Mouse (Mus musculus) hindbrain, embryonic 11.5 days (tissue): ENCODE results near the gene Ctsc. TPM values are rescaled to one million over a fixed set of nuclear protein-coding genes. Genes with fewer than 3 reads are reported as not detected.
"Not testable (repeated sequence)": the region's sequence is repeated elsewhere in the genome, so short reads cannot be mapped to it uniquely, and the experiment has no call there.

Experiments
- ATAC-seq: fragments of 200-750 bp; cut with Nextera tagmentation; 2 replicates; pipeline ENCODE4 v1.8.0; 2017; ENCODE audit warnings: mild to moderate bottlenecking, moderate TSS enrichment, moderate library complexity; ENCODE audit not compliant: low FRiP score
- DNase-seq: peaks from one replicate; pipeline ENCODE4 v3.0.0-alpha.2; 2015; ENCODE audit warnings: low spot score
- H3K27ac ChIP-seq: fragments of 300-500 bp; sonication (generic); 2 replicates; pipeline ENCODE4 v1.5.1; 2014; ENCODE audit warnings: mild to moderate bottlenecking, low read depth, low read length
- H3K27me3 ChIP-seq: fragments of 300-500 bp; sonication (generic); 2 replicates; pipeline ENCODE4 v1.6.1; 2014; ENCODE audit warnings: mild to moderate bottlenecking, low read length, moderate library complexity, mixed read lengths; ENCODE audit not compliant: control insufficient read depth, insufficient read depth
- H3K36me3 ChIP-seq: fragments of 300-500 bp; sonication (generic); 2 replicates; pipeline ENCODE4 v1.6.1; 2014; ENCODE audit warnings: mild to moderate bottlenecking, low read length, moderate library complexity, mixed read lengths; ENCODE audit not compliant: control insufficient read depth, insufficient read depth
- H3K4me1 ChIP-seq: fragments of 300-500 bp; sonication (generic); replicated peaks from 2 replicates; pipeline ENCODE4 v1.6.1; 2014; ENCODE audit warnings: low read length, mixed read lengths; ENCODE audit not compliant: control insufficient read depth, insufficient read depth
- H3K4me2 ChIP-seq: fragments of 300-500 bp; sonication (generic); replicated peaks from 2 replicates; pipeline ENCODE4 v1.6.1; 2014; ENCODE audit warnings: mild to moderate bottlenecking, low read depth, low read length
- H3K4me3 ChIP-seq: fragments of 300-500 bp; sonication (generic); 2 replicates; pipeline ENCODE4 v1.5.1; 2014; ENCODE audit warnings: low read depth, low read length
- H3K9ac ChIP-seq: fragments of 300-500 bp; sonication (generic); 2 replicates; pipeline ENCODE4 v1.6.1; 2014; ENCODE audit warnings: low read depth, low read length
- H3K9me3 ChIP-seq: fragments of 300-500 bp; sonication (generic); 2 replicates; pipeline ENCODE4 v1.6.1; 2016; ENCODE audit warnings: low read length; ENCODE audit not compliant: control insufficient read depth
- WGBS: fragments of 180-500 bp; shearing (Covaris S2); extraction: QIAGEN DNeasy Blood & Tissue Kit; methylation state at CpG from one replicate; pipeline ENCODE4 v1.1.7; 2014; 5-methylcytosine and 5-hydroxymethylcytosine counted together
- polyA plus RNA-seq: library from polyadenylated mRNA; unstranded; fragments of >200 nt; fragmentation: Nextera tagmentation; extraction: Ambion mirVana; gene quantifications from 2 replicates; pipeline ENCODE4 v1.2.1, GENCODE M21; 2014

Ctsc gene
- 21.5 and 23.3 TPM in 2 replicates for polyA plus RNA-seq

DNA sequence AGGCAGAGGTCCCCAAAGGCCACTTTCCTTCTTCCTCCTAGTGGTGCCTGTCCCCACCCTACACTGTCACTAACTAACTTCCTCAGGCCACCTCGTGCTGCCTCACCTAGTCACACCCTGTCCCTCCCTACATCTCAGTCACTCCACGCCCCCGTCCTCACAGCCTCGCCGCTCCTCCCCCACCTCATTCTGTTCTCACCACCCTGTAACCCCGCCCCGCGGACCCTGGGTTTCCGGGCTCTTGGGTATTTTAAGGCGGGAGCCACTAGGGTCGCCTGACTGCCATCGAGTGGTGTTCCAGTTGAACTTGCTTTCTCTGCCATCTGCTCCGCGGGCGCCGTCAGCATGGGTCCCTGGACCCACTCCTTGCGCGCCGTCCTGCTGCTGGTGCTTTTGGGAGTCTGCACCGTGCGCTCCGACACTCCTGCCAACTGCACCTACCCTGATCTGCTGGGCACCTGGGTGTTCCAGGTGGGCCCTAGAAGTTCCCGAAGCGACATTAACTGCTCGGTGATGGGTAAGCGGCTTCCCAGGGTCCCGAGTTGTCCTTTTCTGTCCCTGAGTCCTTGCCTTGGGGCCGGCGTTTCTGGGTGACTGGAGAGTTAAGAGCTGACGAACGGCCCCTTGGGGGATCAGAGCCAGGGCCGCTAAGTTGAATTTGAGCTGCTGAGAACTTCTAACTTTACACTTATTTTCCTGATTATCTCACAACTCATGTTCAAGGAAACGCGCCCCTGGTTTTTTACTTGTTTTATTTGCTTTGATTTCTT lies at the start of gene Ctsc:
TSS of gene Ctsc (plus strand) at position 228 of the 770 bp plus-strand sequence.
- no peak within 1 kb of the TSS for H3K27ac ChIP-seq
- whole genome bisulfite sequencing: 4% methylated on average over 34 of the region's 34 CpGs
- ATAC-seq (peak; percentile 93), DNase-seq (peak; percentile 78)
- H3K4me2 ChIP-seq: peak within 1 kb of the TSS; percentile 71
- no peaks in the 10 kb centered on the region for H3K36me3 ChIP-seq
- H3K4me3 ChIP-seq: peak within 1 kb of the TSS; percentile 39
- no peaks in the 10 kb centered on the region for H3K27me3 ChIP-seq
- H3K9me3 ChIP-seq: no peaks in the 10 kb centered on the region
- H3K4me1 ChIP-seq: no peaks in the 10 kb centered on the region
- peak within 1 kb of the TSS; percentile 51 for H3K9ac ChIP-seq

- H3K36me3 ChIP-seq: no peaks in the 10 kb centered on the region
- no peak overlapping the region for H3K9ac ChIP-seq
- H3K4me2 ChIP-seq: no peak overlapping the region
- H3K9me3 ChIP-seq: no peaks in the 10 kb centered on the region
- H3K27me3 ChIP-seq: no peaks in the 10 kb centered on the region
- DNase-seq (no peak), ATAC-seq (no peak)
- 62% methylated on average over 2 of the region's 2 CpGs for WGBS
- no peak overlapping the region for H3K27ac ChIP-seq
- no peaks in the 10 kb centered on the region for H3K4me1 ChIP-seq
- H3K4me3 ChIP-seq: no peak overlapping the region
Measured at GRCm38 (mm10) chr7:88229051-88229450, 48.8 kb upstream of the Ctsc start.

DNA sequence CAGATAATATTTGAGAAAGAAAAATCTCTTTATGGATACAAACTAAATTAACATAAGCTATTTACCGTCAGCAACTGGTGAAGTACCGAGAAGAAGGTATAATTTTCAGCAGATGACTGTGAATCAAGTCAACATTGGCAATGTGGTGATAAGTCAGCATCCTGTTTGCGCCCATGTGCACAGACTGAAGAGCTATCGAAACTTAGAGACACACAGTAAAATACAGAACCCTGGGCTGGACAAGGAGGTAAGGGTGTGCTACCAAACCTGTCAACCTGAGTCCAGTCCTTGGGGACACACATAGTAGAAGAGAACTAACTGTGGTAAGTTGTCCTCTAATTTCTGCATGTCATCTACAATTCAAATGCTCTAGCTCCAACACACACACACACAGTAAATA lies 47.8 kb upstream of the Ctsc start:
- DNase-seq (no peak), ATAC-seq (no peak)
- Histone ChIP-seq H3K9me3 (no peaks in the 10 kb centered on the region), H3K27ac (no peak overlapping the region), H3K4me1 (no peaks in the 10 kb centered on the region), H3K9ac (no peak overlapping the region), H3K36me3 (no peaks in the 10 kb centered on the region), H3K4me3 (no peak overlapping the region), H3K4me2 (no peak overlapping the region), H3K27me3 (no peaks in the 10 kb centered on the region)
- 92% methylated on average over 4 of the region's 4 CpGs for WGBS

GRCm38 (mm10) chr7:88230756-88231522 lies 46.9 kb upstream of the Ctsc start:
- no peaks in the 10 kb centered on the region for H3K27me3 ChIP-seq
- ATAC-seq (no peak), DNase-seq (no peak)
- H3K27ac ChIP-seq: no peak overlapping the region
- H3K4me1 ChIP-seq: no peaks in the 10 kb centered on the region
- no peaks in the 10 kb centered on the region for H3K9me3 ChIP-seq
- H3K9ac ChIP-seq: no peak overlapping the region
- H3K4me3 ChIP-seq: no peak overlapping the region
- H3K36me3 ChIP-seq: no peaks in the 10 kb centered on the region
- WGBS: 91% methylated on average over 7 of the region's 7 CpGs
- no peak overlapping the region for H3K4me2 ChIP-seq

DNA sequence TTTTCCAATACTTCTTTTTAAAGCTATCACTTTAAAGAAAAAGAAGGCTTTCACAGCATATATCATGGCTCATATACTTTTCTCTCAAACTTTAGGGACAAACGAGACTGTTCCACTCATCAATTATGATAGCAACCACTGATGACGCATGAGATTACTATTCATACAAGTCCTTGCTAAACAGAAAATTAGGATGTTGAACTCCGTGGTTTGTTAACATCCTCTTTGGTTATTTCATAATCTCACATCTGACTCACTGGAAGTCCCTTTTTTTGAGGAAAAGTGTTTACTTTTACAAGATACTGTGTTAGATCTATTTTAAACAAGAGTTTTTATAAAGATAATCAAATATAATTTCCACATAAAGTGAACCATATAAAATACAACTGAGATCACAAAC lies 34.8 kb upstream of the Ctsc start:
- Histone ChIP-seq H3K36me3 (no peaks in the 10 kb centered on the region), H3K9ac (no peak overlapping the region), H3K4me3 (no peak overlapping the region), H3K27ac (no peak overlapping the region), H3K4me1 (no peaks in the 10 kb centered on the region), H3K27me3 (no peaks in the 10 kb centered on the region), H3K9me3 (no peaks in the 10 kb centered on the region), H3K4me2 (no peak overlapping the region)
- no peak for ATAC-seq
- DNase-seq: no peak
- WGBS: 91% methylated on average over 3 of the region's 3 CpGs

- no peaks in the 10 kb centered on the region for H3K4me1 ChIP-seq
- no peaks in the 10 kb centered on the region for H3K36me3 ChIP-seq
- DNase-seq (no peak), ATAC-seq (no peak)
- H3K9ac ChIP-seq: no peak overlapping the region
- no peak overlapping the region for H3K4me2 ChIP-seq
- H3K4me3 ChIP-seq: no peak overlapping the region
- H3K27ac ChIP-seq: no peak overlapping the region
- no peaks in the 10 kb centered on the region for H3K27me3 ChIP-seq
- no peaks in the 10 kb centered on the region for H3K9me3 ChIP-seq
Measured at GRCm38 (mm10) chr7:88244462-88244861, 33.4 kb upstream of the Ctsc start.

DNA sequence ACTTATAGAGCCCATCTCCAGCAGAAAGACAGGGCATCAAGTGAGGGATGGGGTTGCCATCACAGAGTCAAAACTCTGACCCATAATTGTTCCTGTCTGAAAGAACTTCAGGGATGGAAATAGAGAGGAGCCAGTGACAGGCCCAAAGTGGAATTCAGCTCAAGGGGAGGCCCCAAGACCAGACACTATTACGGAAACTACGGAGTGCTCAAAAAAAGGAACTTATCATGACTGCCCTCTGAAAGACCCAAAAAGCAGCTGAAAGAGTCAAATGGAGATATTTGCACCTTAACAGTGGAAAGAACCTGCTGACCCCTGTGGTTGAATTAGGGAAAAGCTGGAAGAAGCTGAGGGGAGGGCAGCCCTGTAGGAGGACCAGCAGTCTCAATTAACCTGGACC lies 27.5 kb upstream of the Ctsc start:
- H3K4me2 ChIP-seq, DNase-seq, H3K9ac ChIP-seq, H3K27me3 ChIP-seq, ATAC-seq, H3K4me3 ChIP-seq, H3K4me1 ChIP-seq, H3K36me3 ChIP-seq, H3K9me3 ChIP-seq, H3K27ac ChIP-seq: not testable (repeated sequence)
- WGBS: 93% methylated on average over 2 of the region's 2 CpGs

DNA sequence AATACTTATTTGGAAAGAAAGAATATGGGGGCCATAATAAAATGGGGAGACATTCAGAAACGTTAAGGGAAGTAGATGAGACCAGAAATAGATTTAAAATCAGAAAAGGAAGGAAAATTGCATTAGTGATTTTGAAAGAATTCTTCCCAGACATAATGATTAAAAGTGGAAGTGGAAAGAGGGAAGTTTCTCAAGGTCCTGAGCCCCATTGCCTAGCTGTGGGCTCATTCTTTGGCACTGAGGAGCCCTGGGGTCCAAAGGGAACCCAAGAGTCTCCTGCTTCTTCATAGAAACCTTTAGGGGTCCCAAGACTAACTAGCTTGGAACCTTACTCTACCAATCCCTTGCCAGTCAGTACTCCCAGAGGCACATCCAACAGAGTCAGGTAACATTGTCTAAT lies 26.4 kb upstream of the Ctsc start:
- Histone ChIP-seq H3K9ac (no peak overlapping the region), H3K4me1 (no peaks in the 10 kb centered on the region), H3K4me2 (no peak overlapping the region), H3K27ac (no peak overlapping the region), H3K27me3 (no peaks in the 10 kb centered on the region), H3K4me3 (no peak overlapping the region), H3K36me3 (no peaks in the 10 kb centered on the region), H3K9me3 (no peaks in the 10 kb centered on the region)
- WGBS: 60% methylated on average over 1 of the region's 1 CpGs
- ATAC-seq (no peak), DNase-seq (no peak)

GRCm38 (mm10) chr7:88252129-88252528 lies 25.8 kb upstream of the Ctsc start:
- Histone ChIP-seq H3K4me2 (no peak overlapping the region), H3K9ac (no peak overlapping the region), H3K9me3 (no peaks in the 10 kb centered on the region), H3K27me3 (no peaks in the 10 kb centered on the region), H3K36me3 (no peaks in the 10 kb centered on the region), H3K4me3 (no peak overlapping the region), H3K4me1 (no peaks in the 10 kb centered on the region), H3K27ac (no peak overlapping the region)
- no peak for ATAC-seq
- no peak for DNase-seq
